Mouse (Mus musculus): ENCODE results near the gene Speer4a. TPM values are rescaled to one million over a fixed set of nuclear protein-coding genes. Genes with fewer than 3 reads are reported as not detected.

The Speer4a gene
- polyA plus RNA-seq, 1 experiment from 2014 or later = not detected

Other genes with a start within 250 kb of the Speer4a start
- not detected in 2 replicates for gene Gm21663, start 97.2 kb downstream of the Speer4a start, polyA plus RNA-seq (2015; fragmentation: Nextera tagmentation; extraction: Ambion mirVana)
- gene Gm21671, start 85.1 kb downstream of the Speer4a start, polyA plus RNA-seq (2015; fragmentation: Nextera tagmentation; extraction: Ambion mirVana) = not detected in 2 replicates
- gene Gm21680, start 66.9 kb downstream of the Speer4a start, polyA plus RNA-seq (2015; fragmentation: Nextera tagmentation; extraction: Ambion mirVana) = not detected in 2 replicates
- not detected in 2 replicates for gene Gm21698, start 50.9 kb downstream of the Speer4a start, polyA plus RNA-seq (2015; fragmentation: Nextera tagmentation; extraction: Ambion mirVana)
- gene Gm1979, start 34.8 kb downstream of the Speer4a start, polyA plus RNA-seq (2015; fragmentation: Nextera tagmentation; extraction: Ambion mirVana) = not detected in 2 replicates
- not detected in 2 replicates for gene Gm5862, start 16.6 kb downstream of the Speer4a start, polyA plus RNA-seq (2015; fragmentation: Nextera tagmentation; extraction: Ambion mirVana)
- not detected in 2 replicates for gene Gm7347, start 19.0 kb upstream of the Speer4a start, polyA plus RNA-seq (2015; fragmentation: Nextera tagmentation; extraction: Ambion mirVana)
- gene Gm10471, start 49.7 kb upstream of the Speer4a start, polyA plus RNA-seq (2015; fragmentation: Nextera tagmentation; extraction: Ambion mirVana) = not detected in 2 replicates
- gene 5031410I06Rik, start 65.8 kb upstream of the Speer4a start, polyA plus RNA-seq (2015; fragmentation: Nextera tagmentation; extraction: Ambion mirVana) = not detected in 2 replicates
- not detected in 2 replicates for gene Gm10220, start 81.9 kb upstream of the Speer4a start, polyA plus RNA-seq (2015; fragmentation: Nextera tagmentation; extraction: Ambion mirVana)
- not detected in 2 replicates for gene Gm7361, start 218.1 kb upstream of the Speer4a start, polyA plus RNA-seq (2015; fragmentation: Nextera tagmentation; extraction: Ambion mirVana)

Measured in intestine, embryonic 16.5 days (tissue).